Mouse (Mus musculus) midbrain, embryonic 12.5 days (tissue): Measurements from ENCODE around the gene Tiparp. TPM values are rescaled to one million over a fixed set of nuclear protein-coding genes. Genes with fewer than 3 reads are reported as not detected.
A peak's percentile ranks its signal among the peaks of the same experiment; 100 is the strongest.

ENCODE experiments used
- ATAC-seq: fragments of 200-750 bp; cut with Nextera tagmentation; 2 replicates; pipeline ENCODE4 v1.8.0; 2017; ENCODE audit warnings: low read depth, moderate TSS enrichment, moderate library complexity; ENCODE audit not compliant: low FRiP score
- H3K27ac ChIP-seq: fragments of 300-500 bp; sonication (generic); replicated peaks from 2 replicates; pipeline ENCODE4 v1.5.1; 2016; ENCODE audit warnings: mild to moderate bottlenecking
- H3K27me3 ChIP-seq: fragments of 300-500 bp; sonication (generic); 2 replicates; pipeline ENCODE4 v1.6.1; 2016; ENCODE audit warnings: mild to moderate bottlenecking
- H3K36me3 ChIP-seq: fragments of 300-500 bp; sonication (generic); 2 replicates; pipeline ENCODE4 v1.6.1; 2016
- H3K4me1 ChIP-seq: fragments of 300-500 bp; sonication (generic); 2 replicates; pipeline ENCODE4 v1.6.1; 2016
- H3K4me2 ChIP-seq: fragments of 300-500 bp; sonication (generic); replicated peaks from 2 replicates; pipeline ENCODE4 v1.6.1; 2016; ENCODE audit warnings: mild to moderate bottlenecking, moderate library complexity
- H3K4me3 ChIP-seq: fragments of 300-500 bp; sonication (generic); 2 replicates; pipeline ENCODE4 v1.5.1; 2016; ENCODE audit warnings: mild to moderate bottlenecking
- H3K9ac ChIP-seq: fragments of 300-500 bp; sonication (generic); replicated peaks from 2 replicates; pipeline ENCODE4 v1.6.1; 2016; ENCODE audit warnings: mild to moderate bottlenecking, moderate library complexity
- H3K9me3 ChIP-seq: fragments of 300-500 bp; sonication (generic); 2 replicates; pipeline ENCODE4 v1.6.1; 2016; ENCODE audit warnings: mild to moderate bottlenecking
- WGBS: fragments of 180-500 bp; shearing (Covaris S2); methylation state at CpG from one replicate; pipeline ENCODE4 v1.1.7; 2016; 5-methylcytosine and 5-hydroxymethylcytosine counted together
- polyA plus RNA-seq: library from polyadenylated mRNA; unstranded; fragments of >200 nt; fragmentation: Nextera tagmentation; extraction: Ambion mirVana; gene quantifications from 2 replicates; pipeline ENCODE4 v1.2.1, GENCODE M21; 2016

Gene Tiparp
- polyA plus RNA-seq, 1 experiment from 2014 or later = 38.4 TPM

- ATAC-seq = no peak
- Histone ChIP-seq H3K9me3 (no peaks in the 10 kb centered on the region), H3K4me2 (no peak overlapping the region), H3K27ac (no peak overlapping the region), H3K9ac (no peak overlapping the region), H3K27me3 (peaks cover 2% of the 10 kb centered on the region; the same call in 1 of the 2 replicates), H3K4me1 (0 out of 2 replicates have a peak, but pooled peaks cover 2% of the 10 kb centered on the region), H3K4me3 (no peak overlapping the region), H3K36me3 (no peaks in the 10 kb centered on the region)
- 86% methylated on average over 2 of the region's 2 CpGs for WGBS
Observed at GRCm38 (mm10) chr3:65515751-65516150, 12.5 kb upstream of the Tiparp start.

DNA sequence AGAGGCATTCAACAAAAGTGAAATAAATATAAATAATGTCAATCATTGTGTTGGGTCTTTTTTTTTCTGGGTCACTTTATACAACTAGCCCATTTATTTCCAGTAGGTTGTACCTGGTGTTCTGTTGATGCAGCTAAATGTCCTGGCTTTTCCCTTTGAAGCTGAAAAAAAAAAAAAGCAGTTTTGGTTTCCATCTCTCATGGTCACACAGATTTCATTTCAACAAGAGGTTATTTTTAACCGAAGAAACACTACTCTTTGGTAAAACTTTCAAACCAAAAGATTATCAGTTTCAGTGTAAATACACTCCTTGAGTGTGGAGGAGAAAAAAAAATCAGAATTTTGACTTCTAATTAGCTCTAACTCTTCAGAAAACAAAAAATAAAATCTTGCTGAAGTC, 11.7 kb upstream of the Tiparp start:
- Histone ChIP-seq H3K4me2 (no peak overlapping the region), H3K9ac (no peak overlapping the region), H3K27me3 (peaks cover 2% of the 10 kb centered on the region; the same call in 1 of the 2 replicates), H3K27ac (no peak overlapping the region), H3K4me1 (0 out of 2 replicates have a peak, but pooled peaks cover 2% of the 10 kb centered on the region), H3K9me3 (no peaks in the 10 kb centered on the region), H3K4me3 (no peak overlapping the region), H3K36me3 (no peaks in the 10 kb centered on the region)
- ATAC-seq = no peak
- 82% methylated on average over 1 of the region's 1 CpGs for WGBS

DNA sequence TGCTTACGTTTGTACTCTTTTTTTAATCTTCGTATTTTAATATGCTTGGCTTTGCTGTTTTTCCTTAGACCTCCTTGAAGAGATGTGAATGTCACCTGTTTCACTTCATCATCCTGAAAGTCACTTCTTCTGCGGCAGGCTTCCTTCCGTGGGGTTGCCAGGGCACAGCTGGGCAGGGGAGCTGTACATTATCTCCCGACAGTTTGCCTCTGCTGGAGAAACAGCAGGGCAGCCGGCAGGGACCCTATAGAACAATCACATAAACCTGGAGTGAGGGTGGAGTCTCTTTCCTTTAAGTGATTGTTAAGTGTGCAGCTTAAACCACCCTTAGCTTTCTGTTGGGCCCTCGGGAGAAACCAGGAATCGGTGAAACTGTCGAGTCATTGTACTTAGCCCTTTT, 11.1 kb upstream of the Tiparp start:
- Histone ChIP-seq H3K9ac (no peak overlapping the region), H3K9me3 (no peaks in the 10 kb centered on the region), H3K4me1 (0 out of 2 replicates have a peak, but pooled peaks cover 2% of the 10 kb centered on the region), H3K27me3 (peaks cover 2% of the 10 kb centered on the region; the same call in 1 of the 2 replicates), H3K4me3 (no peak overlapping the region), H3K4me2 (no peak overlapping the region), H3K27ac (no peak overlapping the region), H3K36me3 (no peaks in the 10 kb centered on the region)
- ATAC-seq = no peak
- WGBS = 23% methylated on average over 9 of the region's 9 CpGs

GRCm38 (mm10) chr3:65517747-65518527, 10.3 kb upstream of the Tiparp start:
- Histone ChIP-seq H3K4me2 (no peak overlapping the region), H3K27ac (no peak overlapping the region), H3K9me3 (no peaks in the 10 kb centered on the region), H3K4me3 (no peak overlapping the region), H3K27me3 (peaks cover 2% of the 10 kb centered on the region; the same call in 1 of the 2 replicates), H3K9ac (no peak overlapping the region), H3K4me1 (0 out of 2 replicates have a peak, but pooled peaks cover 2% of the 10 kb centered on the region), H3K36me3 (no peaks in the 10 kb centered on the region)
- ATAC-seq = no peak
- 44% methylated on average over 13 of the region's 13 CpGs for WGBS

GRCm38 (mm10) chr3:65521391-65521790, 6.8 kb upstream of the Tiparp start:
- no peak overlapping the region for H3K27ac ChIP-seq
- 83% methylated on average over 1 of the region's 1 CpGs for WGBS
- H3K4me3 ChIP-seq = no peak overlapping the region
- H3K9me3 ChIP-seq = no peaks in the 10 kb centered on the region
- H3K4me2 ChIP-seq = no peak overlapping the region
- H3K9ac ChIP-seq = no peak overlapping the region
- H3K4me1 ChIP-seq = 0 out of 2 replicates have a peak, but pooled peaks cover 2% of the 10 kb centered on the region
- peaks cover 7% of the 10 kb centered on the region; the same call in 1 of the 2 replicates for H3K27me3 ChIP-seq
- no peaks in the 10 kb centered on the region for H3K36me3 ChIP-seq
- no peak for ATAC-seq

DNA sequence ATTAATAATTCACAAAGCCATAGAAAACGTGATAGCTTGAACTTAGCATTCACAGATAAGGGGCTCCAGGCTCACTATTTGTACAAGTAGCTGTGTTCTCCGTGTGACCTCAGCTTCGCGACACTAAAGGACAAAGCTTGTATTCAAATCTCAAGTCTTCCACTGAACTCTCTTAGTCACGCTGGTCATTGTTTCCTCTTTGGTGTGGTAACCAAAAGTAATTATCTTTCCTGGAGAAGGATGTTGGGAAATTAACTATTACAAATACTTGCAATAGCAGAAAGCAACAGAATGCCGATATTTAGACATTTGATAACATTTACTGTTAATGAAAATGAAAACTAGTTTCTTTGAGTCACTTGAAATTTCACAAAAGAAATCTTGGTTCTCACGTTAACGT, 4.8 kb upstream of the Tiparp start:
- H3K9ac ChIP-seq = no peak overlapping the region
- H3K27ac ChIP-seq = no peak overlapping the region
- no peaks in the 10 kb centered on the region for H3K4me1 ChIP-seq
- H3K4me2 ChIP-seq = no peak overlapping the region
- H3K36me3 ChIP-seq = no peaks in the 10 kb centered on the region
- no peaks in the 10 kb centered on the region for H3K9me3 ChIP-seq
- WGBS = 53% methylated on average over 8 of the region's 8 CpGs
- no peak overlapping the region for H3K4me3 ChIP-seq
- H3K27me3 ChIP-seq = 0 out of 2 replicates have a peak, but pooled peaks cover 5% of the 10 kb centered on the region
- no peak for ATAC-seq

DNA sequence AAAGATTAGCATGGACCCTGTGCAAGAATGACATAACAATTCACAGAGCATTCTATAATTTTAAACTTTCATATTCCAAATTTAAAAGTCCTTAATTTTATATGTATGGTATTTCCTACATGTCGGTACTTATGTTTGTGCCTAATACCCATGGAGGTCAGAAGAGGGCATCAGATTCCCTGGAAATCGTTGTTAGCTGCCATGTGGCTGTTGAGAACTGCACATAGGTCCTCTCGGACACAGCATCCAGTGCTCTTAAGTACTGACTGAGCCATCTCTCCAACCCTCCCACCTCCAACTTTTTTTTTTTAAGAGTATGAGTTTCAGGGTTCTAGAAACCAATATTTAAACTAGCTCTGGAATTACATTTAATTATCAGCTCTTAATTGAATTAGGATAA, 2.5 kb upstream of the Tiparp start:
- 81% methylated on average over 3 of the region's 3 CpGs for WGBS
- ATAC-seq = no peak
- H3K27me3 ChIP-seq = 0 out of 2 replicates have a peak, but pooled peaks cover 5% of the 10 kb centered on the region

GRCm38 (mm10) chr3:65527196-65527595, 1.0 kb upstream of the Tiparp start:
- peak overlapping the region; percentile 99 for H3K27ac ChIP-seq

More for the DNA sequence above, 2.5 kb upstream of the Tiparp start:
- no peaks in the 10 kb centered on the region for H3K9me3 ChIP-seq
- H3K36me3 ChIP-seq = no peaks in the 10 kb centered on the region
- H3K4me1 ChIP-seq = peaks cover 3% of the 10 kb centered on the region; the same call in 1 of the 2 replicates
- H3K4me2 ChIP-seq = no peak overlapping the region
- H3K27ac ChIP-seq = no peak overlapping the region
- no peak overlapping the region for H3K4me3 ChIP-seq
- H3K9ac ChIP-seq = no peak overlapping the region

GRCm38 (mm10) chr3:65528614-65529470, 632 bp downstream of the Tiparp start:
- peak overlapping the region; percentile 90 for H3K4me3 ChIP-seq
- H3K4me1 ChIP-seq = peaks cover 6% of the 10 kb centered on the region
- peak overlapping the region; percentile 91 for H3K9ac ChIP-seq
- under 1% methylated on average over 79 of the region's 97 CpGs for WGBS
- peak overlapping the region; percentile 88 for H3K4me2 ChIP-seq
- peak; percentile 42 for ATAC-seq
- 0 out of 2 replicates have a peak, but pooled peaks cover 5% of the 10 kb centered on the region for H3K27me3 ChIP-seq
- peaks cover 10% of the 10 kb centered on the region; the same call in 1 of the 2 replicates for H3K36me3 ChIP-seq
- peak overlapping the region; percentile 99 for H3K27ac ChIP-seq
- no peaks in the 10 kb centered on the region for H3K9me3 ChIP-seq

More at GRCm38 (mm10) chr3:65527196-65527595, 1.0 kb upstream of the Tiparp start:
- 33% methylated on average over 3 of the region's 3 CpGs for WGBS
- Histone ChIP-seq H3K9ac (peak overlapping the region; percentile 91; the same call in 1 of the 2 replicates), H3K4me1 (peaks cover 3% of the 10 kb centered on the region; the same call in 1 of the 2 replicates), H3K36me3 (peaks cover 6% of the 10 kb centered on the region; the same call in 1 of the 2 replicates), H3K27me3 (0 out of 2 replicates have a peak, but pooled peaks cover 5% of the 10 kb centered on the region), H3K4me3 (peak overlapping the region; percentile 90), H3K4me2 (peak overlapping the region; percentile 88), H3K9me3 (no peaks in the 10 kb centered on the region)
- ATAC-seq = no peak

GRCm38 (mm10) chr3:65529471-65530215, 1.4 kb downstream of the Tiparp start:
- peak overlapping the region; percentile 90 for H3K4me3 ChIP-seq
- peaks cover 10% of the 10 kb centered on the region; the same call in 1 of the 2 replicates for H3K36me3 ChIP-seq
- no peaks in the 10 kb centered on the region for H3K9me3 ChIP-seq
- H3K27me3 ChIP-seq = 0 out of 2 replicates have a peak, but pooled peaks cover 5% of the 10 kb centered on the region
- ATAC-seq = no peak
- peak overlapping the region; percentile 88 for H3K4me2 ChIP-seq
- WGBS = 3% methylated on average over 19 of the region's 19 CpGs
- peak overlapping the region; percentile 91 for H3K9ac ChIP-seq
- H3K27ac ChIP-seq = peak overlapping the region; percentile 99
- peaks cover 9% of the 10 kb centered on the region for H3K4me1 ChIP-seq

DNA sequence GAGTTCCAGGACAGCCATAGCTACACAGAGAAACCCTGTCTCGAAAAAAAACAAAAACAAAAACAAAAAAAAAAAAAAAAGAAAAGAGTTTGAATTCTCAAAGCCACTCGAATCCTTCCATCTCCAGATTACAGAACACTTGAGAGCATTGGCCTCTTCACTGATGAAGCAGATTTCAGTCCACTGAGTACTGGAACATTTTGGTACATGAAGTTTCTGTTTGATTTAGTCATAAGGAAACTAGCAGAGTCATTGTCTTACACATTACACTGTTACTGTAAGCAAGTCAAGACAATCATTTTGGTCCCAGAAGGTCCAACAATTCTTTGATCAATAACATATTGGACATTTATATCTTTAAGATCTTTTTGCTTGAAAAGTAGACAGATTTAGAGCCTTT, 4.8 kb downstream of the Tiparp start:
- Histone ChIP-seq H3K4me1 (peaks cover 18% of the 10 kb centered on the region), H3K9ac (no peak overlapping the region), H3K9me3 (no peaks in the 10 kb centered on the region), H3K27ac (no peak overlapping the region), H3K36me3 (peaks cover 10% of the 10 kb centered on the region; the same call in 1 of the 2 replicates), H3K4me3 (no peak overlapping the region), H3K4me2 (no peak overlapping the region), H3K27me3 (no peaks in the 10 kb centered on the region)
- ATAC-seq = no peak
- 90% methylated on average over 2 of the region's 2 CpGs for WGBS
